In the genomic region with DNA sequence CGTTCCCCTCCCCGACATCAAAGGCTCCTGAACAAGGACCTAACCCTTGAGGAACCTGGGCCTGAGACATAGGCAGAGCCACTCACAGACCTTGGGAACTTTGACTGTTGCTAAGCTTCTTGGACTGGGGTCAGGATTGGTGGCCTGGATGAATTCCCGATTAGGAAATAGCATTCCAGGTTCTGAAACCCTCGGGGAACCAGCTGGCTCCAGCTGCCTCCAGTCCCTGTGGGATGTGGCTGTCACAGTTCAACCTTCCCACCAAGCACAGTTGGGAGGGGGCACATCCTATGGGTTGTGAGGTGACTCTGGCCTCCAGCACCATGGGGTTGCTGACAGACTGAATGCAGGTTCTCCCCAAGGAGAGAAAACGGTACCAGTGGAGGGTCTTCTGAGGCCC, we compare ENCODE assay signal across 9 mouse cellular contexts. TPM values are rescaled to one million over a fixed set of nuclear protein-coding genes. Genes with fewer than 3 reads are reported as not detected.
DNase-seq lines count a peak whose midpoint lies in the region; ATAC-seq and TF ChIP-seq lines count a peak whose summit lies in the region.
"Had no signal": no experiment of that assay in that cellular context is flagged by ENCODE, and none has a peak within 500 bp of the region (broad histone marks: within the 10 kb centered on the region; RNA-seq: fewer than 3 reads in every experiment).

No protein-coding gene starts in this region.

- H3K4me3 ChIP-seq in testis, adult 2 months (ENCODE audit: control insufficient read depth, low read depth, low read length) = no peak overlapping the region
- H3K4me3 ChIP-seq in lung, embryonic 15.5 days = no peak overlapping the region
- H3K4me3 ChIP-seq: forebrain, embryonic 13.5 days had no signal

- no peak overlapping the region for H3K9ac ChIP-seq in lung, embryonic 15.5 days
- H3K9ac ChIP-seq: forebrain, embryonic 13.5 days; liver, embryonic 14.5 days had no signal

- no peaks in the 10 kb centered on the region for H3K9me3 ChIP-seq in lung, embryonic 15.5 days
- H3K9me3 ChIP-seq: forebrain, embryonic 13.5 days had no signal

- 0 out of 2 replicates have a peak overlapping the region, but pooled peaks have one; percentile 87 for H3K4me2 ChIP-seq in lung, embryonic 15.5 days
- H3K4me2 ChIP-seq: forebrain, embryonic 13.5 days had no signal

- H3K27ac ChIP-seq in testis, adult 2 months (ENCODE audit: control insufficient read depth, insufficient read depth, low read depth, low read length) = 0 out of 2 replicates have a peak overlapping the region, but pooled peaks have one; percentile 14
- H3K27ac ChIP-seq in lung, embryonic 15.5 days = peak overlapping the region; percentile 97
- H3K27ac ChIP-seq: forebrain, embryonic 13.5 days; liver, embryonic 14.5 days had no signal

- peaks cover 65% of the 10 kb centered on the region for H3K4me1 ChIP-seq in testis, adult 2 months (ENCODE audit: control insufficient read depth, insufficient read depth, low read length)
- peaks cover 52% of the 10 kb centered on the region for H3K4me1 ChIP-seq in lung, embryonic 15.5 days

- no peak for TF ChIP-seq POLR2A in testis, adult 2 months (IDR thresholded peaks at IDR 0.05; ENCODE audit: control insufficient read depth, low read depth, low read length)

- no peaks in the 10 kb centered on the region for H3K27me3 ChIP-seq in testis, adult 2 months (ENCODE audit: control insufficient read depth, insufficient read depth, low read length)
- H3K27me3 ChIP-seq in lung, embryonic 15.5 days = peaks cover 9% of the 10 kb centered on the region

- WGBS in lung, embryonic 15.5 days = 21% methylated on average over 5 of the region's 5 CpGs

- H3K36me3 ChIP-seq in testis, adult 2 months (ENCODE audit: control insufficient read depth, insufficient read depth, low read length) = no peaks in the 10 kb centered on the region
- no peaks in the 10 kb centered on the region for H3K36me3 ChIP-seq in lung, embryonic 15.5 days

- no peak for DNase-seq in testis, postnatal 14 days (ENCODE audit: low spot score)
- peak; percentile 71 for DNase-seq in kidney, adult 18-20 months
- no peak for DNase-seq in right cerebral cortex, postnatal 4 days
- no peak for DNase-seq in right cerebral cortex, adult 2 months (ENCODE audit: low spot score in 2 of 2)

- TF ChIP-seq CTCF in testis, adult 2 months (IDR thresholded peaks at IDR 0.05; ENCODE audit: control insufficient read depth, insufficient read depth, insufficient replicate concordance, low read depth, low read length) = no peak

- ATAC-seq in lung, embryonic 15.5 days (ENCODE audit: borderline replicate concordance, extremely low read depth, low FRiP score, low TSS enrichment) = peak; percentile 55
- ATAC-seq in inflammation-experienced regulatory T-cells, adult 6 months = no peak
- ATAC-seq: forebrain, embryonic 13.5 days had no signal

RNA-seq across cellular contexts. Expression of a gene that starts 4.2 kb away (rescaled TPM):
- polyA plus RNA-seq in testis, adult 2 months (2012; rRNA removed) = 5.7 and 8.4 TPM in 2 replicates
- 0.62 TPM in 1 of 2 replicates, not detected in the other for polyA plus RNA-seq in lung, embryonic 15.5 days (2015; fragmentation: Nextera tagmentation; extraction: Ambion mirVana)
- polyA plus RNA-seq in inflammation-experienced regulatory T-cells, adult 6 months (2017; shearing (Covaris generic)) = not detected
- polyA plus RNA-seq: forebrain, embryonic 13.5 days; liver, embryonic 14.5 days had no signal

RNA-seq across cellular contexts. Expression of a gene that starts 13.6 kb away (rescaled TPM):
- 2.3 and 4.0 TPM in 2 replicates for polyA plus RNA-seq in testis, adult 2 months (2012; rRNA removed)
- 40.9 and 44.9 TPM in 2 replicates for polyA plus RNA-seq in lung, embryonic 15.5 days (2015; fragmentation: Nextera tagmentation; extraction: Ambion mirVana)
- polyA plus RNA-seq in inflammation-experienced regulatory T-cells, adult 6 months (2017; shearing (Covaris generic)) = not detected

RNA-seq across cellular contexts. Expression of a gene that starts 40.3 kb away (rescaled TPM):
- 0.61 TPM in 2 replicates for polyA plus RNA-seq in testis, adult 2 months (2012; rRNA removed)
- 78.8 and 81.3 TPM in 2 replicates for polyA plus RNA-seq in lung, embryonic 15.5 days (2015; fragmentation: Nextera tagmentation; extraction: Ambion mirVana)
- polyA plus RNA-seq in inflammation-experienced regulatory T-cells, adult 6 months (2017; shearing (Covaris generic)) = not detected

Comparison
In these comparisons a context has a peak if more than half of its experiments do, and no peak if none do; other contexts are left out.
1. RNA of a gene that starts 40.3 kb away (polyA plus RNA-seq): 78.8 to 81.3 TPM in lung, embryonic 15.5 days; 0.61 TPM in testis, adult 2 months and not detected in inflammation-experienced regulatory T-cells, adult 6 months; every median in the first group is over 10 times any median in the second.